Mouse (Mus musculus) embryo, embryonic 10.5 days (tissue): ENCODE results near the gene Lmcd1.
"Not testable (repeated sequence)": the region's sequence is repeated elsewhere in the genome, so short reads cannot be mapped to it uniquely, and the experiment has no call there.

Experiments used
- DNase-seq: peaks from one replicate; pipeline ENCODE4 v3.0.0-alpha.2; 2015; ENCODE audit warnings: low spot score

Gene Lmcd1

GRCm38 (mm10) chr6:112273501-112274205 lies at the start of gene Lmcd1:
Gene Lmcd1 (plus strand): TSS chr6:112273758.
- peak; percentile 90 for DNase-seq

- DNase-seq: no peak
Observed at GRCm38 (mm10) chr6:112223877-112224632, 49.5 kb upstream of the Lmcd1 start.

- DNase-seq: no peak
Observed at GRCm38 (mm10) chr6:112236775-112237174, 36.8 kb upstream of the Lmcd1 start.

GRCm38 (mm10) chr6:112242216-112242615 lies 31.3 kb upstream of the Lmcd1 start:
- DNase-seq: no peak

- no peak for DNase-seq
Observed at GRCm38 (mm10) chr6:112245639-112246038, 27.9 kb upstream of the Lmcd1 start.

GRCm38 (mm10) chr6:112246636-112247035 lies 26.9 kb upstream of the Lmcd1 start:
- DNase-seq: no peak

- DNase-seq: not testable (repeated sequence)
Observed at GRCm38 (mm10) chr6:112253943-112254342, 19.6 kb upstream of the Lmcd1 start.

GRCm38 (mm10) chr6:112254967-112255366 lies 18.6 kb upstream of the Lmcd1 start:
- no peak for DNase-seq

- no peak for DNase-seq
Observed at GRCm38 (mm10) chr6:112255388-112256225, 18.0 kb upstream of the Lmcd1 start.

GRCm38 (mm10) chr6:112256599-112256998 lies 17.0 kb upstream of the Lmcd1 start:
- DNase-seq: no peak

GRCm38 (mm10) chr6:112261089-112261488 lies 12.5 kb upstream of the Lmcd1 start:
- no peak for DNase-seq

GRCm38 (mm10) chr6:112264321-112264720 lies 9.2 kb upstream of the Lmcd1 start:
- no peak for DNase-seq

- DNase-seq: no peak
Observed at GRCm38 (mm10) chr6:112266631-112267030, 6.9 kb upstream of the Lmcd1 start.

- no peak for DNase-seq
Observed at GRCm38 (mm10) chr6:112267661-112268357, 5.7 kb upstream of the Lmcd1 start.

- DNase-seq: peak; percentile 20
Observed at GRCm38 (mm10) chr6:112274261-112275055, 900 bp downstream of the Lmcd1 start.

GRCm38 (mm10) chr6:112275731-112276245 lies 2.2 kb downstream of the Lmcd1 start:
- DNase-seq: no peak

GRCm38 (mm10) chr6:112278805-112279204 lies 5.2 kb downstream of the Lmcd1 start:
- no peak for DNase-seq

- DNase-seq: no peak
Observed at GRCm38 (mm10) chr6:112280161-112280560, 6.6 kb downstream of the Lmcd1 start.

- DNase-seq: peak; percentile 15
Observed at GRCm38 (mm10) chr6:112280945-112281344, 7.4 kb downstream of the Lmcd1 start.

- no peak for DNase-seq
Observed at GRCm38 (mm10) chr6:112281935-112282334, 8.4 kb downstream of the Lmcd1 start.

- no peak for DNase-seq
Observed at GRCm38 (mm10) chr6:112284087-112284486, 10.5 kb downstream of the Lmcd1 start.
